Mouse (Mus musculus): ENCODE measurements around the gene Ruvbl2.

The Ruvbl2 gene

DNA sequence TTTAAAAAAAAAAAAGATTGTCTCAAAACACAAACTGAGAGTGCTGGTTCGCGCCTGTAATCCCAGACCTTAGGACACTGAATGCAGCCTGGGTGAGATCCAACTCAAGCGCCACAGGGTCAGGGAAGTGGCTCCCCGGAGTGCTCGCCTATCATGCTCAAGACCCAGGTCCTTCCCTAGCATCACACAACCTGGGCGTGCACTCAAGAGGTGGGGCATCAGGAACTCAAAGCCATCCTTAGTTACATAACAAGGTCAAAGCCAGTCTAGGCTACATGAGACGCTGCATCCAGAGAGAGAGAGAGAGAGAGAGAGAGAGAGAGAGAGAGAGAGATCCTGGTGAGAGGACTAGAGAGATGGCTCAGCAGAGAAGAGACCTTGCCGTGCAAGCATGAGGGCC is 11.3 kb downstream of the Ruvbl2 start:
- no peak for DNase-seq (ENCODE audit: low spot score)

DNA sequence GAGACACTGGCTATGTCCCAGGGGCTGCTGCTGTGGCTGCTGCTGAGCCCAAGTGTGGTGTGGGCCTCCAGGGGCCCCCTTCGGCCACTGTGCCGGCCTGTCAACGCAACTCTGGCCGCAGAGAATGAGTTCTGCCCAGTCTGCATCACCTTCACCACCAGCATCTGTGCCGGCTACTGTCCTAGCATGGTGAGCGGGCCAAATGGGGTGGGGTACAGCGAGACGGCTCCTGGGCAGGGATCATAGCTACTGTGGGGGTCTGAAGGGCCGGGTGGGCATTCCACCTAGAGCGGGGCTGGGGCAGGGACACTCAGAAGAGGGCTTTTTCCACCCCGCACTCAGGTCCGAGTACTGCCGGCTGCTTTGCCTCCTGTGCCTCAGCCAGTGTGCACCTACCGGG is 16.7 kb downstream of the Ruvbl2 start:
- DNase-seq (ENCODE audit: low spot score) = no peak

DNA sequence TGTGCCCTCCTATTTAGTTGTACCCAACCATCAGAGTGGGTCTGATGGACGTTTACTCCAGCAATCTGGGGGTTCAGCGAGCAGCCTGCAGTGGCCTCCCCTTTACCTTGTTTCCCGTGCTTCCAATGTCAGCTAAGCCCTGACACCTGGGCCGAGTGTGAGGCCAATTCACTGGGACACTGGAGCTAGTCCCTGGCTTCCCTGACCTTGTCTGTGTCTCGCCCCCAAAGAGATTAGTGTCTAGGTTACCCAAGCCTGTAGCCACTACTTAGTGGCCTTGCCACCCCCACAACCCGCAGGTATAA is 17.3 kb downstream of the Ruvbl2 start, which contains the start of gene Lhb:
Gene Lhb, plus strand, starts transcription at position 206 of the 305 bp plus-strand sequence.
- no peak for DNase-seq (ENCODE audit: low spot score)

DNA sequence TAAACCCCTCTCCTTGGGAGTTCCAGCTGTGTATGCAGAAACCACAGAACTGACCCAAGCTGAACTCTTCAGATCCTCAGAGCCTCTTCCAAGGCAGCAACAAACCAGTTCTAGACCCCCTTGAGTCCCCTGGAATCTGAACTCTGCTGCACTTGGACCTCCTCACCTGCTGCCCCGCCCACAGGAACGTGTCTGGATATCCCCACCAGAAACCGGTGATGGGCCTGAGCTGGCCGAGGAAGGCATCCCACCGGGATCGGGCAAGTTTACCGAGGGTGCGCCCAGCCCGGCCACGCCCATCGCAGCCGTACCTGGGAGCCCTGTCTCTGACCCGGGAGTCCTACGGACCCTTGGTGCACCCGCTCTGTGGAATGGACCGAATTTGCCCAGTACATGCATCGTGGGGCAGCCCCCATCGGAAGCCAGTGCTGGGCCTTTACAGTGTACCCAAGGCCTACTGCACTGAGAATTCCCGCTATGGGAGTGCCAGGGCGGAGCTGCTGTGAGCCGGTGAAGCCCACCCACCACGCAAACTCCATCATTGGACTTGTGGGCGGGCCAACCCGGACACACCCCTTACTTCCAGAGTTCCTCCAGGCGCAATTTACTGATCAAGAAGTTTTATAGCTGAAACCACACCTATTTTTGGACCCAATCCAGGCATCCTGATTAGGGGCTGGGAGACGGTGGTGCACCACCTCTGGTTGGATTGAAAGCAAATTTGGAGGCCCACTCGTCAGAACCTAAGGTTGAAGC is 17.9 kb downstream of the Ruvbl2 start:
- no peak for DNase-seq (ENCODE audit: low spot score)

DNA sequence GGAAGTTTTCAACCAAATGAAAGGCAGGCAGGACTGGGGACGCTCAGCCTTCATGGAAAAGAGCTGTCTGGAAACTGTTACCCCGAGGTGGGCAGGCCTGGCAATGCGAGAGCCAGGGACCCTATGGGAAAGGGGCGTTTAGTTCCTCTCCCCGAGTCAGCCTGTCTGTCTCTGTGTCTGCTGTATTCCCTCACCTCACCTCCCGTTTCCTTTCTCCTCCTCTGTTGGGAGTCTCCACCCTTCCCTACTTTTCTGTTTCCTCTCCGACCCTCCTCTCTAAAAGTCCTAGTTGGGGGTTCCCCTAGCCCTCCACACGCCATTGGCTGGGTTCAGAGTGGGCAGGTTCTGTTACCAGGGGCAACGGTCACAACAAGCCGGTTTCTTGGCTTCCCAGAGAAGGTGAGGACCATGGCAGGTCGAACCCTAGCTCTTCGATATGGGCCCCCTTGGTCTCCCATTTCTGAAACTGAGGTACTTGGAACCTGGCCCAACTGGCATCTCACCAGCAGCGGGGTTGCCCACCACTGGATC is 19.9 kb downstream of the Ruvbl2 start:
- no peak for DNase-seq (ENCODE audit: low spot score)

DNA sequence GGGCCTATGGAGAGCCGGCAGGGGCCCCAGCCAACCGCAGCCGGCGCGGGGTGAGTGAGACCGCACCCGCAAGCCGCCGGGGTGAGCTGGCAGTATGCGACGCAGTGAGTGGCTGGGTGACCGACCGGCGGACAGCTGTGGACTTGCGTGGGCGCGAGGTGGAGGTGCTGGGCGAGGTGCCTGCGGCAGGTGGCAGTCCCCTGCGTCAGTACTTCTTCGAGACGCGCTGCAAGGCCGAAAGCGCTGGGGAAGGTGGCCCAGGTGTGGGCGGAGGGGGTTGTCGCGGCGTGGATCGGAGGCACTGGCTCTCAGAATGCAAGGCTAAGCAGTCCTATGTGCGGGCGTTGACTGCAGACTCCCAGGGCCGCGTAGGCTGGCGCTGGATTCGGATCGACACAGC is 22.3 kb downstream of the Ruvbl2 start:
- DNase-seq (ENCODE audit: low spot score) = no peak

DNA sequence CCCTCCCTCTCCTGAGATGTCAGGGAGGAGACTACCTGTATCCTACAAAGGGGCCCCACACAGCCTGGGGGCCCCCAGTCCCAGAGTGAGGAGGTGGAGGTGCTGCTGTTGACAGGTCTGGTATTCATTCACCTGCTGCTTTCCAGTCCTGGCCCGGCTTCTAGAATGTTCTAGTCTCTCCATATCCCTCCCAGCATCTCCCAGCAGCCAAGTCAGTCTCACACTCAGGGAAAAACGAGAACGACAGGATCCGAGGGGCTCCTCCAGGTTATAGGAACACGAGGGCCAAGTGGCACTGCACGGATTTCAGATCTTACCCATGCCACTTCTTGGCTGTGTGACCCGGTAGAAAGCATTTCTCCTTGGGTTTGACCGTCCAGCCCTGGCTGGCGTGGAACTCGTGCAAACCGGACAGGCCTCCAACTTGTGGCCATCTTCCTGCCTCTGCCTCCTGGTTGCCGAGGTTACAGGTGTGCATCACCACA is 23.1 kb downstream of the Ruvbl2 start:
- no peak for DNase-seq (ENCODE audit: low spot score)

DNA sequence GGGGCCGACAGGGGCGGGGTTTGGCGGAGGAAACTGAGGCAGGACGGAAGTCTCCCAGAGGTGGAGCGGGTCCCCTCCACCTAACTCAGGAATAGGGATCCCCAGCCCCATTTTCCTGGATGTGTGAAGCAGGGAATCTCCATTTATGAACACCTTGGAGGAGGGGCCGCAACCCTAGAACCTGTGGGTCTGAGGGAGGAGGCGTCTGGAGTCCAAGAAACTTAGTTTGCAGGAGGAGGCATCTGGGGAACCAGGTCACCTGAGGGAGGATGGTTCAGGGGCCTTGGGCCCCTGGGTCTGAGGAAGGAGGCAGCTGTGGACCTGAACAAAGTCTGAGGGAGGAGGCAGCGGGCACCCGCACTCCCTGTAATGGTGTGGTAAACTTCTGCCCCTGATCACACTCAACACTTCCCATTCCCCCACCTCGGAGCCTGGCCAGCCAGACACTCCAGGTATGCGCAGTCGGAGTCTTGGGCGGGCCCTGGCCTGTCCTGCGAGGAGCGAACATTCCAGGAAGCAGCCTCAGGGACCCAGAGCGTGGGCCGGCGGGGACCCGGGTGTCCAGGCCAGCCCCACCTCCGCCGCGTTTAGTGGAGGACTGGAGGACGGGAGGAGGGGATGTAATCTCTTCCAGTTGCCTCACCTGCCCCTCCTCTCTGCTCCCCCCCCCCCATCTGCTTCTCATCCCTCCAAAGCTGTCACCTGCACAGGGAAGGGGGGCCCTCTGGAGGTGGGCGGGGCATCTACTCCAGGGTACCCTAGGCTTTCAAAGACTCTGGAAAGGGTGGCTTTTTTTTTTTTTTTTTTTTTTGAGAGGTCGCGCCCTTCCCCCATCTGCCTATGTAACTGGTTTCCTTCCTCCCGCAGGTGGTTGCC is 23.8 kb downstream of the Ruvbl2 start:
- DNase-seq (ENCODE audit: low spot score) = no peak

DNA sequence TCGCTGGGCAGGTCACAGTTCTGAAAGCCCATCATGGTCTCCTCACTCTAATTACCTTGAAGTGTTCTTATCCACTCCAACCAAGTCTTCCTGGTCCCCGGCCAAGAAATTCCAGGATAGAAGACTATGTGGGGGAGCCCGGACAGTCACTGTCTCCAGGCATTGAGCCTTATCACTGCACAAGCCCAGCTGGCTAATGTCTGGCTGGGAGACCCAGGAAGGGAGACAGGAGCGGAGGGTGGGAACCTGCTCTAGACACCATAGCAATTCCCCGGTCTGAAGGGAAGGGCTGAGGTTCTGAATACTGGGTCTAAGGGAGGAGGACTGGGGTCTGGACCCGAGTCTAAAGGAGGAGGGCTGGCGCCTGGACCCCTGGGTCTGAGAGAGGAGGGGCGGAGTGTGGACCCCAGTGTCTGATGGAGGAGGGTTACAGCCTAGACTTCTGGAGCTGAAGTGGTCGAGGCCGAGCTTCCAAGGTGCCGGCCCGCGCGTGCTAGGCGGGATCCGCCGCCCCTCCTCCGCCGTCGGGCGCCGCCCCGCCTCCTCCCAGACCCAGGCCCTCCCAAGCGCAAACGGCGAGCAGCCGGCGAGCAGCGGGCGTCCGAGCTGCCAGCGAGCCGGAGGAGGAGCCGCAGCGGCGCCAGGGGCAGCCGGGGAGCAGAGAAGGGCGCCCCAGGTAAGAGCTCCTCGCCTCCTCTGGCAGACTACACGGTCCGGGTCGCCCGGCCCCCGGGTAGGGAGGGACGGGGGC is 24.6 kb downstream of the Ruvbl2 start, which contains the start of gene Ntf5:
Gene Ntf5, plus strand, starts transcription at position 583 of the 751 bp plus-strand sequence.
- no peak for DNase-seq (ENCODE audit: low spot score)

DNA sequence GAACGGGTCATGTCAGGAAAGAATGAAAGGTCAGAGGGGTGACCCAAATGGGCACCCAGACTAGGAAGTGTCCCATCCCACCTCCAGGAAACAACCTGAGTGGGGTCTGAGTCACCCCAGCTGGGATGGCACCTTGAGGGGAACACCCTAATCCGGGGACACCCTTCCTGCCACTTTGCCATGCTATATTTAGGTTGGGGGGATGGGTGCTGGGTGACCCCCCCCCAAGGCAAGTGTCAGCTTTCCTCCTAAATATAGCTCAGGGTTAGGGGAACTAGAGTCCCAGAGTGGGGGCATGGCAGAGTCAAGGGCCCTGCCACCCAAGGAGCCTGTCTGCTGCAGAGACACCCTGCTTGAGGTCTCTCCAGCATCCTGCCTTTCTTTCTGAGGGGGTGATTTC is 25.5 kb downstream of the Ruvbl2 start:
- DNase-seq (ENCODE audit: low spot score) = no peak

DNA sequence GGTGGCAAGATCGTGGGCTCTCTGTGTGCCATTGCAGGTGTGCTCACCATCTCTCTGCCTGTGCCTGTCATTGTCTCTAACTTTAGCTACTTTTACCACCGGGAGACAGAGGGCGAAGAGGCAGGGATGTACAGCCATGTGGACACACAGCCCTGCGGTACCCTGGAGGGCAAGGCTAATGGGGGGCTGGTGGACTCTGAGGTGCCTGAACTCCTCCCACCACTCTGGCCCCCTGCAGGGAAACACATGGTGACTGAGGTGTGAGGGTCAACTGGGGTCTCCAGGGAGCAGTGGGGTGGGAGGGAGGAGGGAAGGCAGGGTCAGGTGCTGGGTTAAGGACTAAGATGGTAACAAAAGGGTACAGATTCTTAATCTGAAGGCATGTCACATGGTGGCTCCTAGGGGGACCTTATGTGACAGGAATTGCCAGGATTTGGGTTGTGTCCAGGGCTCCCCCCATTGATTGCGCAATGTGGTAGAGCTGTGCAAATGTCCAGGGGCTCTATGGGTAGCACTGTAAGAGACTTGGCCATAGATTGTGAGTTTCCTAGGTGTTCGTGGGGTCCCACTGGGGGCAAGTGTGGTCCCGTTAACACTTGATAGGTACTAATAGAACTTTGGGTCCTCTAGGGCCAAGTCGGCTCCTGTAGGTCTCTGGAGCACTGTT is 28.3 kb downstream of the Ruvbl2 start:
- DNase-seq (ENCODE audit: low spot score) = no peak

DNA sequence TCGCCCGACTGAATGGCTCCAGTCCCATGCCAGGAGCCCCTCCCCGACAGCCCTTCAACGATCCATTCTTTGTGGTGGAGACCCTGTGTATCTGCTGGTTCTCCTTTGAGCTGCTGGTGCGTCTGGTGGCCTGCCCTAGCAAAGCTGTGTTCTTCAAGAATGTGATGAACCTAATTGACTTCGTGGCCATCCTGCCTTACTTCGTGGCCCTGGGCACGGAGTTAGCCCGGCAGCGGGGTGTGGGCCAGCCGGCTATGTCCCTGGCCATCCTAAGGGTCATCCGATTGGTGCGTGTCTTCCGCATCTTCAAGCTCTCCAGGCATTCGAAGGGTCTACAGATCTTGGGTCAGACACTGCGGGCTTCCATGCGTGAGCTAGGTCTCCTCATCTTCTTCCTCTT is 28.9 kb downstream of the Ruvbl2 start:
- DNase-seq (ENCODE audit: low spot score) = no peak

DNA sequence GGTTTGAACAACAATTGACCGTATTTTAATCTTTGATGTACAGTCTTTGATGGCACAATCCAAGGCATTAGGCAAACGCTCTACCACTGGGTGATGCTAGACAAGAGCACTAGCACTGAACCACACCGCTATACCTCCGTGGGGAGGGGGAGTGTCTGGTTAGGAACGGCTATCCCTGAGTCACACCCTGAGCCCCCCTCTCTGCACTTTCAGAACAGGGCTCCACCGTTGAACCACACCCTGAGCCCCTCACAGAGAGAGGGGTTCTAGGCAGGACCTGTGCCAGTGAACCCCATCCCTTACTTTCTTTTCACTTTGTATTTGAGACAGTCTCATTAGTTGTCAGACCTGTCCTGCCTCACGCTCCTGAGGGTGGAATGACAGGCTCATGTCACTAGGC is 29.5 kb downstream of the Ruvbl2 start:
- no peak for DNase-seq (ENCODE audit: low spot score)

DNA sequence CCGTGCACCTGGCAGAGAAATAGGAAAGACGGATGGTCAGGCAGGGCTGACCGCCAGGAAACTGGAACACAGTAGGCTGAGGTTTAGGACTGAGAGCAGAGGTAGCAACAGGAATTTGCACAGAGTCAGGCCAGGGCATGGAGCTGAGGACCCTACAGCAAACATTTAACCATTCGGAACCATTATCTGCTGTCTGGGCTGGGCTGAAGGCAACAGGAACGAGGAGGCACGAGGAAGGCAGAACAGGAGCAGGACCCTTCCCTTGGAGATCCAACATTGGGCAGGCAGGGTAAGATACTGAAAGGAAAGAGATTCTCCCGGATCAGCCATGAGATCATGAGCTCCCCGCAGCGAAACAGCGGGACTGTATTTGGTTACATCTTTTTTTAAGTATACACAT is 30.1 kb downstream of the Ruvbl2 start:
- no peak for DNase-seq (ENCODE audit: low spot score)

DNA sequence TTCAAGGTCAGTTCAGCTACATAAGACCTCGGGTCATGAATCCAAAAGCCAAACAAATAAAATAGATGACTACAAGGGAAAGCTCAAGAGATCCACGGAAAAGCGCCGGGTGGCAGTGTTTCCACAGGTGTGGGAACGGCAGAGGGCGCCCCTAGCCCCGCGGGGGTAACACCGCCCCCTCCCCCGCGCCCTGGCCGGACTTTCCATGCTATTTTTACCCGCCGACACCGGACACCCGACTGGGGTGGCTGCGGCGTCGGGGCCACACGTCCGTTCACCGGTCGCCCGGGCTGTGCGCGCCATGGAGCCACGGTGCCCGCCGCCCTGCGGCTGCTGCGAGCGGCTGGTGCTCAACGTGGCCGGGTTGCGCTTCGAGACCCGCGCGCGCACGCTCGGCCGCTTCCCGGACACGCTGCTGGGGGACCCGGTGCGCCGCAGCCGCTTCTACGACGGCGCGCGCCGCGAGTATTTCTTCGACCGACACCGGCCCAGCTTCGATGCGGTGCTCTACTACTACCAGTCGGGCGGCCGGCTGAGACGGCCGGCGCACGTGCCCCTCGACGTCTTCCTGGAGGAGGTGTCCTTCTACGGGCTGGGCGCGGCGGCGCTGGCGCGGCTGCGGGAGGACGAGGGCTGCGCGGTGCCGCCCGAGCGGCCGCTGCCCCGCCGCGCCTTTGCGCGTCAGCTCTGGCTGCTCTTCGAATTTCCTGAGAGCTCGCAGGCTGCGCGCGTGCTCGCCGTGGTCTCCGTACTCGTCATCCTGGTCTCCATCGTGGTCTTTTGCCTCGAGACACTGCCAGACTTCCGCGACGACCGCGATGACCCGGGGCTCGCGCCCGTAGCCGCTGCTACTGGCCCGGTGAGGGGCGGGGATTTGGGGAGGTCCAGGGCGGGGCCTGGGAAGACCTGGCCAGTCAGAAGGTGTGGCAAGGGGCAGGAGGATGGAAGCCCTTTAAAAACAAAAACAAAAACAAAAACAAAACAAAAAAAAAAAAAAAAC is 31.4 kb downstream of the Ruvbl2 start:
- DNase-seq (ENCODE audit: low spot score) = no peak

DNA sequence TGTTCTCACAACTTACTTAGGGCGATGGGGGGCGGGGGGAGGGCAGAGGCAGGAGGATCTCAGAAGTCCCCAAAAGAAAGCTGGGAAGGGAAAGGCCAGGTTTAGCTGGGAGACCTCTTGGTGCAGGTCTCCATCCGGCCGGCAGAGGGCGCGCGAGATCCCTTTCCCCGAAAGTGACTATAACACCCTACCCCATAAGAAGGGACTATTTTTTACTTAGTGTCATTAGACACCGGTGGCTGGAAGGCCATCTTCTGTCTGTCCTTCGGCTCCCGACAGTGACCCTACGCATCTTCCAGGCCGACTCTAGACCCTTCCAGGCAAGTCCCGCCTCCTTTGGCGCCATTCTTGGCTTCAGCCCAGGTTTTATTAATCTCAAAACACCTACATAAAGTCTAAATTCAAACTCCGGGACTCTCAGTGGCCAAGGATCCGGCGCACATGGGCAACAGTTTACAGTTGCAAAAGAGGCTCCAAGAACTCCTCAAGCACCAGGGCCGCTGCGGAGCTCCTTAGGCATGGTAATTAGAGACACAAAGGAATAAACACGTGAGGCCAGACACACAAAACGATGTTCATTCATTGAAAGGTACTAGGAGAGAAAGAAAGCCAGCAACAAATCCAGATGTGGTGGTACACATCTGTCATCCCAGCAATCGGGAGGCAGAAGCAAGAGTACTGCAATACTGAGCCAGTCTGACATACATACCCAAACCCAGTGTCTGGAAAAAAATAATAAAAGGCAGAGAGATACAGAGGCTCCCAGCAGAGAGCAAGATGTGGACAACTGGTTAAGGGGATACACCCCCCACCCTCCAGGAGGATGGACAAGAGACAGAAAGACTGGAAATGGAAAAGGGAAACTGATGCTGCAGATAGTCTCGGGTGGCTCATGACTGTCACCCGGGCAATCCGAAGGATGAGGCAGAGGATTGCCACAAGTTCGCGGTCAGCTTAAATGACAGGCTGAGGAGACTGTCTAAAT is 32.5 kb downstream of the Ruvbl2 start, which contains the start of gene Kcna7:
Gene Kcna7, plus strand, starts transcription at position 563 of the 985 bp plus-strand sequence.
- DNase-seq (ENCODE audit: low spot score) = peak; percentile 69

DNA sequence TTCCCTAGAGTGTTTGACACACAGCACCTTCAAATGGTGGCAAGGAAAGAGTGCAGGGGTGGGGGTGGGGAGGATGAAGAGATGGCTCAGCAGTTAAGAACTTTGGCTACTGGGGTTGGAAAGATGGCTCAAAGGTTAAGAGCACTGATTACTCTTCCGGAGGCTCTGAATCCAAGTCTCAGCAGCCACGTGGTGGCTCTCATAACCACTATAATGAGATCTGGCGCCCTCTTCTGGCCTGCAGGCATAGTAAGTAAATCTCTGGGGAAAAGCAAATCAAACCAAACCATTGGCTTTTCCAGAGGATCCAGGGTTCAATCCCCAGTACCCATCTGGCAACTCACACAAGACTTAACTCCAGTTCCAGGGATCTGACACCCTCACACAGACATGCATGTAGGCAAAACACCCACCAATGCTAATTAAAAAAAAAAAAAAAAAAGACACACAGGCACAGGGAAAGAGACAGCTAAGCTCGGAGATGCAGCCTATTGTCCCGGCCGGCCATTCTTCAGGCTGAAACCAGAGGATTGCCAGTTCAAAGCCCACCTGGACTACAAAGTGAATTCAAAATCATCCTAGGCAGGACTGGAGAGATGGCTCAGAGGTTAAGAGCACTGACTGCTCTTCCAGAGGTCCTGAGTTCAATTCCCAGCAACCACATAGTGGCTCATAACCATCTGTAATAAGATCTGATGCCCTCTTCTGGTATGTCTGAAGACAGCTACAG is 34.2 kb downstream of the Ruvbl2 start:
- DNase-seq (ENCODE audit: low spot score) = no peak

DNA sequence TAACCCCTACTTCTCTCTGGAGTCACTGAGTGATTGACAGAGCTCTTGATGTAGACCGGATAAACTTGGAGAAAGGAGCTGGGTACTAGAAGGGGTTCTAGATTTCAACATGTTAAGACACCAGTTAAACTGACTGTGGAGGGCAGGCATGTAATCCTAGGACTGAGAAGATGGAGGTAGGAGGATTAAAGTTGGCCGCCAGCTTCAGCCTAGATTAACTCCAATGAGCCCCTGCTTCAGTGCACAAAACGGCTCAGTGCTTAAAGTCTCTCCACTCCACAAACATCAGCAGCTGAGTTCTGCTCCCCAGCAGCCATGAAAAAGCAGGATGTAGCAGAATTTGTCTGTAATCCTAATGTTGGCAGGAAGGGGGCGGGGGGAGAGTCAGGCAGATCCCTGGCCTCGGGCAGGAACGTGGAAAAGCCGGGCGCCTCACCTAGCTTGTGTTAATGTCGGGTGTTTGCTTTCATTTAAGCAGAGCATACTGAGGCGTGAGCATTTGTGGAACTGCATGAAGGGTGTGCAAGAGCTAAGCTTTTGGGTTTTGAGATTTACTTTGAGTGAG is 36.3 kb downstream of the Ruvbl2 start:
- DNase-seq (ENCODE audit: low spot score) = no peak
